Mouse (Mus musculus): Measurements from ENCODE around the gene Npb. TPM values are rescaled to one million over a fixed set of nuclear protein-coding genes. Genes with fewer than 3 reads are reported as not detected.

Npb gene
- polyA plus RNA-seq, 1 experiment, result 0.32 TPM

GRCm38 (mm10) chr11:120622805-120623204 is 14.5 kb downstream of the Npb start:
- TF ChIP-seq USF1 (IDR thresholded peaks at IDR 0.05; ENCODE audit: low read depth) (no peak), POLR2A (IDR thresholded peaks at IDR 0.05; ENCODE audit: insufficient read length, low read depth) (no peak), E2F4 (IDR thresholded peaks at IDR 0.05; ENCODE audit: insufficient read depth) (no peak), POLR2AphosphoS2 (IDR thresholded peaks at IDR 0.05; ENCODE audit: insufficient read length, low read depth) (no peak), MYOD1 (IDR thresholded peaks at IDR 0.05; ENCODE audit: control insufficient read depth in 1 of 3, insufficient read length in 2 of 3, low read depth in 2 of 3) (no peak), MYOG (IDR thresholded peaks at IDR 0.05; ENCODE audit: control insufficient read depth in 1 of 3, insufficient read depth in 1 of 3, insufficient read length in 2 of 3, low read depth in 2 of 3) (no peak), CEBPB (IDR thresholded peaks at IDR 0.05; ENCODE audit: insufficient read depth, poor library complexity, severe bottlenecking) (no peak), REST (IDR thresholded peaks at IDR 0.05; ENCODE audit: insufficient read depth, insufficient read length) (no peak)
- Histone ChIP-seq H3K4me3 (no peak overlapping the region), H3K79me2 (ENCODE audit: control insufficient read depth, insufficient read depth) (peaks cover 28% of the 10 kb centered on the region), H3K27me3 (ENCODE audit: control insufficient read depth, insufficient read depth, insufficient read length) (no peaks in the 10 kb centered on the region), H3K36me3 (ENCODE audit: control insufficient read depth, insufficient read depth) (peaks cover 29% of the 10 kb centered on the region), H3ac (ENCODE audit: control insufficient read depth, insufficient read length) (no peak overlapping the region), H3K4me2 (ENCODE audit: low read depth) (no peak overlapping the region)

DNA sequence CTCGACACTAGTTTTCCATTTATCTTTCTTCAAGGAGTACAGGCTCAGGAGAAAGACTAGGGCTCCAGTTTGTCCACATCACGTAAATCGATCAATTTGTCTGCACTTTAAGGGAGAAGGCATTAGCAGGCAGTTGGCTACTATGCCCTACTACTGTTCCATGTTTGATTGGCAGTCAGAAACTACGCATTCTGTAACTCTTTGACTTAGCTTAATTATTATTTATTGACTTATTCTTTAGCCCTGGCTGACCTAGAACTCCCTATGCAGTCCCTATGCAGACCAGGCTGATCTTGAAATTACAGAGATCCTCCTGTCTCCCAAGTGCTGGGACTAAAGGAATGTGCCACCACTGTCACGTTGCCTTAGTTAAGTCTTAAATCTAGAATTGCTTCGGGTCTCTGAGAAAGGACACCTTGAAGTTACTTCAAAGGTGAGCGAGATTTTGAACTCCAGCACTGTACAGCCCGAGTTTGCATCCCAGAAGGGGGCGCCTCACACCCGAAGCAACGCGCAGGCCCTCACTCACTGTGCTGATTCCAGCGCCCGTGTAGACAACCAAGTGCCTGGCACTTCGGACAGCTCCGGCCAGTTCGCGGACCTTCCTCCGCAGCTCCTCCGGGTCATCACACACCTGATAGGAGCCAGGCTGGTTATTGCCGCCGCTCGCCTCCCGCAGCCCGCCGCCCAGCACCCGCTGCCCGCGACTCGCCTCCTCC is 15.8 kb downstream of the Npb start:
- peak overlapping the region; percentile 71 for H3K4me2 ChIP-seq (ENCODE audit: low read depth)
- peak overlapping the region; percentile 41 for H3K4me3 ChIP-seq
- peaks cover 41% of the 10 kb centered on the region for H3K79me2 ChIP-seq (ENCODE audit: control insufficient read depth, insufficient read depth)
- H3K36me3 ChIP-seq (ENCODE audit: control insufficient read depth, insufficient read depth), result peaks cover 28% of the 10 kb centered on the region
- peak overlapping the region; percentile 29 for H3ac ChIP-seq (ENCODE audit: control insufficient read depth, insufficient read length)
- no peaks in the 10 kb centered on the region for H3K27me3 ChIP-seq (ENCODE audit: control insufficient read depth, insufficient read depth, insufficient read length)
- TF ChIP-seq REST (IDR thresholded peaks at IDR 0.05; ENCODE audit: insufficient read depth, insufficient read length) (peak; percentile 41), MYOG (IDR thresholded peaks at IDR 0.05; ENCODE audit: control insufficient read depth in 1 of 3, insufficient read depth in 1 of 3, insufficient read length in 2 of 3, low read depth in 2 of 3) (no peak)

DNA sequence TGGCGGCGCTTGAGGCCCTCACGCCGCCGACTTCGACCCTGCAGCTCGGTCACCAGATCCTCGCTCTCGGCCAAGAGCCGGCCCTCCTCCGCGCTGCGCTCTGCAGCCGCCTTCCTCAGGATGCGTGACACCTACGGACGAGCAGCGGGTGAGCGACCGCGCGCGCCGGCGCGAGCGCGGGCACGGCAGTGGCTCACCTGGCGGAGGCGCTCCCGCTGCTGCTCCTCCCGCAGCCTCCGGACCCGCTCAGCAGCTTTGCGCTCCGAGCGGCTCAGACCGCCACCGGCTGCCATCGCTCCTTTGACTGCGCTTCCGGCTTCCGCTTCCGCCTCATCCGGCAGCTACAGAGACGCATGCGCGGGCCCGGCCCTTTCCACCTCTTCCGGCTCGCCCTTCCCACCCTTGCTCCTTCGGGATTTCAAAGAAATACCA is 16.4 kb downstream of the Npb start:
- Histone ChIP-seq H3K79me2 (ENCODE audit: control insufficient read depth, insufficient read depth) (peaks cover 46% of the 10 kb centered on the region), H3K4me2 (ENCODE audit: low read depth) (peak overlapping the region; percentile 95), H3ac (ENCODE audit: control insufficient read depth, insufficient read length) (peak overlapping the region; percentile 29), H3K36me3 (ENCODE audit: control insufficient read depth, insufficient read depth) (peaks cover 27% of the 10 kb centered on the region), H3K4me3 (peak overlapping the region; percentile 41), H3K27me3 (ENCODE audit: control insufficient read depth, insufficient read depth, insufficient read length) (no peaks in the 10 kb centered on the region)
- TF ChIP-seq POLR2A (IDR thresholded peaks at IDR 0.05; ENCODE audit: insufficient read length, low read depth), result peak; percentile 69
- TF ChIP-seq MYOG (IDR thresholded peaks at IDR 0.05; ENCODE audit: control insufficient read depth in 1 of 3, insufficient read depth in 1 of 3, insufficient read length in 2 of 3, low read depth in 2 of 3), result no peak
- peak; percentile 95 for TF ChIP-seq POLR2AphosphoS2 (IDR thresholded peaks at IDR 0.05; ENCODE audit: insufficient read length, low read depth)
- TF ChIP-seq CEBPB (IDR thresholded peaks at IDR 0.05; ENCODE audit: insufficient read depth, poor library complexity, severe bottlenecking), result no peak

DNA sequence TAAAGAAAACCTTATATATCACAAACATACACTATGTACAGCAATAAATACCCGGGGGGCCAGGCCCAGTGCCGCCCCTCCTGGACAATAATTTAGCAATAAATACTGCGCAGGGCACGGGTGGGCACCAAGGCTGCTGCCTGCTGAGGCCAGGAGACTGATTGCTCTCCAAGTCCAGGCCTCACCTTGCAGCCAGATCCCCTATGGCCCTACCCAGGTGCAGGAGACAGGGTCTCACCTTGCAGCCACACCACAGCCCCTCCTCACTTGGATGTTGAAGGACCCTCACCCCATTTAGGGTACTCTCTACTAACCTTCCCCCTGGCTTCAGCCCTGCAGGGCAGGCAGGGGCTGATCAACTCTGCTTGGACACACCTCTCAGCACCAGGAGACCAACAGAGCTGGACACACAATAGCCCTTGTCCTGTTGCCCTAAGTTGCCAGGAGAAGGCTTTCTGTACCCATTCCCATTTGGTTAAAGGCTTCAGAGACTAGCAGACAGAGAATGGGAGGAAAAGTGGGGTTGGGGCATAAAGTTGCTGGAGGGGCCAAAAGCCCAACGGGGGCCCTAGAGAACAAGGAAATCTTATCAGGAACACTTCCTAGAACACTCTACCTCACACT is 17.0 kb downstream of the Npb start, which contains the start of gene Sirt7:
Gene Sirt7 (minus strand): TSS at position 89 of the 624 bp plus-strand sequence.
- H3K4me3 ChIP-seq, result peak within 1 kb of the TSS; percentile 41
- no peaks in the 10 kb centered on the region for H3K27me3 ChIP-seq (ENCODE audit: control insufficient read depth, insufficient read depth, insufficient read length)
- TF ChIP-seq MYOG (IDR thresholded peaks at IDR 0.05; ENCODE audit: control insufficient read depth in 1 of 3, insufficient read depth in 1 of 3, insufficient read length in 2 of 3, low read depth in 2 of 3) (no peak), POLR2AphosphoS2 (IDR thresholded peaks at IDR 0.05; ENCODE audit: insufficient read length, low read depth) (peak; percentile 83)
- H3ac ChIP-seq (ENCODE audit: control insufficient read depth, insufficient read length), result peak within 1 kb of the TSS; percentile 29
- peaks cover 52% of the 10 kb centered on the region for H3K79me2 ChIP-seq (ENCODE audit: control insufficient read depth, insufficient read depth)
- H3K36me3 ChIP-seq (ENCODE audit: control insufficient read depth, insufficient read depth), result peaks cover 21% of the 10 kb centered on the region
- peak within 1 kb of the TSS; percentile 95 for H3K4me2 ChIP-seq (ENCODE audit: low read depth)

DNA sequence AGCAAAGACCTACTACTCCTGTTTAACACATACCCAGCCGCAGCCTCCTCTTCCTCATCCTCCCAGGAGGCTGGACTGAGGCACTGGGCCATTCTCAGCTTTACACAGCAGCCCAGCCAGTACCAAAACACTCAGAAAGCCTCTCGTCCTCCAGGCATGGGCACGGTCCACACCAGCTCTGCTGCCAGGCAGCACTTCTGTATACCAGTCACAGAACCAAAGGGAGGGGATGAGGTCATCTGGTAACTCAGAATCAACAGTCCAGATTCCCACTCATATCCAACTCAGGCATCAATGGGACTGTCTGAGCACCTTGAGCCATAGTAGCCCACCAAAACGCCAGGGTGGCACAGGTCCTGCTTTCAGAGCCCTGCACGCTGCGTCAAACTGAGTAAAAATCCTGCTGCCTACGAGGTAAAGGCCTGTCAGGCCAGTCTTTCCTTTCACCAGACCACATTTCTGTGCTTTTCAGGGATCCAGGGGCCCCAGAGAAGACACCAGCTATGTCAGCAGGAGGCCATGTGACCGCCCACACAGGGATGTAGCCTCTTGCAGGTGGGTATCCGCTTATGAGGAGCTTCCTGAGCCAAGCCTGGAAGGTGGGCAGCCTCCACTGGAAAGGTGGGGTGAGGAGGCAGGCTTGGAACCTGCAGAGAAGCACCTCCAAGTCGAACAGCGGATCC is 18.6 kb downstream of the Npb start:
- H3K79me2 ChIP-seq (ENCODE audit: control insufficient read depth, insufficient read depth), result peaks cover 69% of the 10 kb centered on the region
- H3ac ChIP-seq (ENCODE audit: control insufficient read depth, insufficient read length), result no peak overlapping the region
- H3K4me3 ChIP-seq, result no peak overlapping the region
- no peaks in the 10 kb centered on the region for H3K27me3 ChIP-seq (ENCODE audit: control insufficient read depth, insufficient read depth, insufficient read length)
- peaks cover 17% of the 10 kb centered on the region for H3K36me3 ChIP-seq (ENCODE audit: control insufficient read depth, insufficient read depth)
- TF ChIP-seq MAX (IDR thresholded peaks at IDR 0.05; ENCODE audit: low read depth) (no peak), CEBPB (IDR thresholded peaks at IDR 0.05; ENCODE audit: insufficient read depth, poor library complexity, severe bottlenecking) (no peak), TCF12 (IDR thresholded peaks at IDR 0.05; ENCODE audit: insufficient read depth, poor library complexity, severe bottlenecking) (no peak), SRF (IDR thresholded peaks at IDR 0.05; ENCODE audit: control insufficient read depth, insufficient read length, low read depth) (no peak), POLR2A (IDR thresholded peaks at IDR 0.05; ENCODE audit: insufficient read length, low read depth) (no peak), MYOD1 (IDR thresholded peaks at IDR 0.05; ENCODE audit: control insufficient read depth in 1 of 3, insufficient read length in 2 of 3, low read depth in 2 of 3) (no peak), REST (IDR thresholded peaks at IDR 0.05; ENCODE audit: insufficient read depth, insufficient read length) (no peak), MYOG (IDR thresholded peaks at IDR 0.05; ENCODE audit: control insufficient read depth in 1 of 3, insufficient read depth in 1 of 3, insufficient read length in 2 of 3, low read depth in 2 of 3) (no peak), POLR2AphosphoS2 (IDR thresholded peaks at IDR 0.05; ENCODE audit: insufficient read length, low read depth) (no peak), USF1 (IDR thresholded peaks at IDR 0.05; ENCODE audit: low read depth) (no peak), E2F4 (IDR thresholded peaks at IDR 0.05; ENCODE audit: insufficient read depth) (no peak), TCF3 (IDR thresholded peaks at IDR 0.05; ENCODE audit: insufficient read length, low read depth) (no peak)
- H3K4me2 ChIP-seq (ENCODE audit: low read depth), result no peak overlapping the region
